Mouse (Mus musculus): ENCODE results near the gene Dpm2.

DNA sequence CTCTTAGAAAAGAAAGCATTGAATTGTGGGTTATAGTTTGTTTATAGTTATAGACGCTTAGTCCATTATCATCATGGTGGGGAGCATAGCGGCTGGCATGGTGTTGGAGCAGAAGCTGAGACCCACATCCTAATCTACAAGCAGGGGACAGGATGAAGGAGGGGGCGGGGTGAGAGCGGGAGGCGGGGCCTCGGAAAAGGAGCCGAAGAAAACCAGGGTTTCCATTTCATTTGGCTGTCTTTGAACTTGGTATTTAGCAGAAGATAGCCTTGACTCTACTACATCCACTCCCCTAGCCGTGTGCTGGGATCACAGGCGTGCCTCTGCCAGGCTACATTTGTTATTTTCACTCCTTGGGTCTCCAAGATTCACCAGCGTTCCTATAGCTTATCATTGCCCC is 34.0 kb downstream of the Dpm2 start:
- no peak for TF ChIP-seq CTCF (IDR thresholded peaks at IDR 0.05; ENCODE audit: low read depth, low read length)
- TF ChIP-seq EP300 (IDR thresholded peaks at IDR 0.05; ENCODE audit: insufficient read depth, low read depth, low read length): no peak

Data from ES-Bruce4 (cell line).